Mouse (Mus musculus) brain, embryonic 18.5 days (tissue): Measurements from ENCODE around the gene Fam129a.
"Not testable (repeated sequence)": the region's sequence is repeated elsewhere in the genome, so short reads cannot be mapped to it uniquely, and the experiment has no call there.

ENCODE experiments used
- DNase-seq: peaks from one replicate; pipeline ENCODE4 v3.0.0-alpha.2; 2012; ENCODE audit warnings: low read depth, low spot score

Fam129a gene

DNA sequence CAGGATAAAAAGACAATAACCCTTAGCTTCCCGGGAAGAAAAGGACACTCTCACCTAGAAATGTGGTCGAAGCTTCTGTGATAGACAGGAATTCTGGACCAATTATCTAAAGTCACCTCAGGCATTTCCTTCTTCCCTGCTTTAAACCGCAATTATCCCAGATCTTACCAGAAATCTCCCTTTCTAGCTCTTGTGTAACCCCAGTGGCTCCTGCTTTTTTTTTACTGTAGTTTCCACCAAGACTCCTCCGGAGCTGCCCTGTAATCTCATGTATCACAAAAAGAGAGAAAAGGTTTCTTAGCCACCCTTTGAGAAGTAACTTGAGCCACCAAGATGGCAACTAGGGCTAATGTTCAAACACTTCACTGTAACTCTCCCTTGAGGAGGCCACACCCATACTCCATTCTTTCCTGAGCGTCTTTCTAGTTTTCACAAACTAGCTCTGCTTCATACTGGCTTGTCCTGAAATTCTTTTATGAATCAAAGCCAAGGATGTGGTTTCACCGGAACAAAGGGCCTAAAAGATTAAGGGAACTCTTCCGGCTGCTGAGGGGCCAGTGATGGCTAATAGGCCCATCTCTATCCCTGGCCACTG is 93.9 kb downstream of the Fam129a start:
- no peak for DNase-seq

DNA sequence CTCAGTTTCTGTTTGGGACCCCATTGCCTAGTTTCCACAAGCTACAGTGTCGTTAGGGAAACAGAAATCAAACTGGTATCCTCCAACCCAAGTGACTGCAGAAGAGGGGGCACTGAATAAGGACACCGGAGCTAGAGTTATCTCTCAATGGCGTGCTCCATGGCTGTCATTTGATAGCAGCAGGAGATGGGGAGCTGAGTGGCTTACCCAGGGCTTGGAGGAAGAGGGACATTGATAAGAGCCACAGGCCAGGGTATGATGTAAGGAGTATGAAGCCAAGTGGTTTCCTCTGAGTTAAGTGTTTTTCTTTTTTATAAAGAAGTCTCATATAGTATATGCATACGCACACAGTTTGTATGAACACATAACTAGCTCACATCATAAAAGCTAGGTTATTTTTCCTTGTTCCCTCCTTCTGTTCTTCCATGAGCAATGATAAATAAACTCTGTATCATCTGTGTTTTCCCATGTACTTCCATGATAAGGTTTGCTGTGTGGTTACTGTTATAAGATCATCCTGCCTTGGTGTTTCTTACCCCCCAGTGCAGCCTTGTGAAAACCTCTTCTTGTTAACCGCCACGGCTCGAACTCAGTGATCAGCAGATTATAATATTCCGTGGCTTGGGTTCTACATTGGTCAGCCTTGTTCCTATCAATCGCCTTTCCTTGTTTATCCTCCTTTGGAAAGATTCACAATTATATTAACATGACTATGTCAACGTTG is 96.5 kb downstream of the Fam129a start:
- DNase-seq: no peak

- DNase-seq: no peak
These were observed 99.1 kb downstream of the Fam129a start for GRCm38 (mm10) chr1:151670006-151670591.

- DNase-seq: no peak
These were observed 104.7 kb downstream of the Fam129a start for GRCm38 (mm10) chr1:151675684-151676083.

DNA sequence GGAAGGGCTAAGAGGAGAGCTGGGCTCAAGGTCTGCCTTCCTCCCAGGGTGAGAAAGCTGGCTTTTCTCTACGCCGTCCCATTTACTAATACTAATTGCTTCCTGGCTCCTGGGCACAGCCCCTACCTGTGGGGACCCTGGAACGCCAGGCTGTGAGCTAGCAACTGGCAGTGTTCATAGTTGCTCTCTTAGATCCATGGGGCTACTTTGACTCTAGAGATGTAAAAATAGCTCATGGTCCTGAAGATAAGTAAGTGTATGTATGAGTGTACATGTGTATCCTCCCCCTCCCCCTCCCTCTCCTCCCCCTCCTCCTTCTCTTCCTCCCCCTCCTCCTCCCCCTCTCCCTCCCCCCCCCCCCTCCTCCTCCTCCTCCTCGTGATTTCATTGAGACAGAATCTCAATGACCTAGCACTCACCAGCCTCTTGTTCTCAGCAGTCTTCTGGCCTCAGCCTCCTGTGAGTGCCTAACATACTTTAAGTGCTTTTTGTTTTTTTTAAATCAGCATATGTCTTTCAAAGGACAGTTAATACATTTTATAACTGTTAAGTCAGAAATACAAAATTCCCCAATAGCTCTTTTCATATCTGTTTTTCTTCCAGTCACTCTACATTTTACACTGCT is 106.3 kb downstream of the Fam129a start:
- no peak for DNase-seq

DNA sequence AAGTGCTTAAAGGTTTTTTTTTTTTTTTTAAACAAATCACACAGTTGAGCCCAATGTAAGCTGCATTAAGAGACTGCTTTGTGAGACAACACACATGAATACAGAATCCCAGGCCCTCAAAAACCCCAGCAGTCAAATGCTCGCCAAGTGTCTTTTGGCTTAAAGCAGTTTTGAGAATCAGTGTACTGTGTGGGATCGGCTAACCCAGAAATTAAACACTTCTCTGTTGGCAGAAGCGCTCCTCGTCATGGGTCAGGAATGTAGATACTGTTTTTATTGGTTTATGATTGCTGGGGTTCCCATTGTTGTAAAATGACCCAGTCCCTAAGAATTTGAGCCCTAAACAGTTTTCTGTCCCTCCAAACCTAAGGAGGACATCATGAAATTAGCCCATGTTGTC is 107.0 kb downstream of the Fam129a start:
- DNase-seq: no peak

DNA sequence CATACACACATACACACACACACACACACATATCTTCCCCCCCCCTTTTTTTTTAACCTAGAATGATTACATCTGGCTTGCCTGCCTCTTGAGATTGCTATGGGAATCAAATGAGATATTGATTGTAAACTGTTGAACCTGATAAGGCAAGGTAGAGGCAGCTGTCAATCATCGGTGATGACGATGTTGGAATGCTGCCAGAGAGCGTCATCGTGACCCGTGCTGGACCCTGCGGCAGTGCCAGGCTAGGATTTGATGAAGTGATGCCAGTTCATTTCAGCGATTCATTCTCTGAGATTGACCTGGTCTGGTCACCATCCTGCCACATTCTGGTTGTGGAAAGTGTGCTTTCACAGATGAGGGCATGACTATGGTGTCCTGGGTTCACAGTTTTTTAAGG is 108.2 kb downstream of the Fam129a start:
- no peak for DNase-seq

DNA sequence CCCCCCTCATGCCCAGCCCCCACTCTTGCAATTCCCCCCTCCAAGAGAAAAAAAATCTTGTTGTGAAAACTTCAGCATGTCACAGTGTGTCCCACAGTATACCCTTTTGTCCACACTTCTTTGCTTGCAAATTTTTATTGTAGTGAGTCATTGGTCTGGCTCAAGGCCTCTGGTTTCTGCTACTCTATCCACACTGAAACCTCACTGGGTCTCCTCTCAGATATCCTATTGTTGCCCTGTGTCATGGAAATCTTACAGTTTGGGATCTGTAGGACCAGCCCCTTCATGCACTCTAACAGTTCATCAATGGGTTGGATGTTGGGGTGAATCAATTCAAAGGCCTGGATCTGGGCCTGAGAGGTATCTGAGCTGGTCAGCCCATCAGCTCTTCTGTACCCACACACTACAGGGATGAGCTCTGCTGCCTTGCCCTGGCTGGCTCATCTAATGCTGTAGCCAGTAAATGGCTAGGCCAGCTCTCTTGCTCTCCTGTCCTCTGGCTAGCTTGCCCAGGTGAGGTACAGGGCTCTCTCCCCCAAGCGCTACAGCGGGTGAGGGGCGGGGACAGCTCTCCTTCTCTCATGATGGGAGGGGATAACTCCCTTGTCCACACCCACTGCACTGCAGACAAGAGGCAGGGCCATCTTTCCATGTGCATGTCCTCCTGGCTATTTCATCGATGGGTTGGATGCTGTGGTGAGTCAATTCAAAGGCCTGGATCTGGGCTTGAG is 109.1 kb downstream of the Fam129a start:
- DNase-seq: no peak

- DNase-seq: no peak
These were observed 110.0 kb downstream of the Fam129a start for GRCm38 (mm10) chr1:151680971-151681370.

GRCm38 (mm10) chr1:151682896-151683295 is 111.9 kb downstream of the Fam129a start:
- DNase-seq: no peak

DNA sequence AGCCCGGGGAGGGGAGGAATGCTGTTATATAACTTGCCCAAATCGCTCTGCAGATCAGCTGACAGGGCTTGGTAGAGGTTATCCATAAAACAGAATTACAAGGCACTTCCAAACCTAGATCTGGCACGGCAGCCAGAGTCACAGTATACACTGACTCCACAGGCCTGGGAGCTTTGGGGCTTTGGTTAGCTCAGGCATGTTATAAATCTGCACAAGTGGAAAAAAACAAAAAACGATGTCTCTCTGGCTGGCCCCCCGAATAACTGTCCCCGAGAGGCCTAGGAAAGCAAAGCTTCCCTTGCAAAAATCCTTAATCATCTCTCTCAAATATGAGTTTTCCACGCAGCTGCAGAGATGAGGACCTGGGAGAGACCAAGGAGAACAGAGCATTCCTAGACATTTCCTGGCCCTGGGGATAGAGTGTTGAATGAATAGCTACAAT is 113.5 kb downstream of the Fam129a start:
- no peak for DNase-seq

DNA sequence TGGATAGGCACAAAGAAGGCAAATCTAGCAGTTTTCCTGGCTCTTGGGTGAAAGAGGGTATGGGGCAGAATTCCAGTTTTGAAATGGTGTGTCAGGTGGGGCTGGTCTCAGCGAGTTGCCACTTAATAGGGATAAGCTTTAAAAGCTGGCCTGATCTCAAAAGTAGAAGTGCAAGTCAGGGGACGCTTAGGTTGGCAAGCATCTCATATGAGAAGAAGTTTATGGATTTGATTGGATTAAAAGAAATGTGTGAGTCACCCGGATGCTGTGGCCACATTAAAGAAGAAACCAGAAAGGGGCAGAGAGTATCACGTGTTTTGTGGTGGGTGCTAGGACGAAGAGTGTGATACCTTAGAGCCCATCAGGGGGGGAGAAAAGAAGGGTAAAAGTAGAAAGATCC is 114.0 kb downstream of the Fam129a start:
- DNase-seq: no peak

GRCm38 (mm10) chr1:151685666-151686309 is 114.8 kb downstream of the Fam129a start:
- no peak for DNase-seq

DNA sequence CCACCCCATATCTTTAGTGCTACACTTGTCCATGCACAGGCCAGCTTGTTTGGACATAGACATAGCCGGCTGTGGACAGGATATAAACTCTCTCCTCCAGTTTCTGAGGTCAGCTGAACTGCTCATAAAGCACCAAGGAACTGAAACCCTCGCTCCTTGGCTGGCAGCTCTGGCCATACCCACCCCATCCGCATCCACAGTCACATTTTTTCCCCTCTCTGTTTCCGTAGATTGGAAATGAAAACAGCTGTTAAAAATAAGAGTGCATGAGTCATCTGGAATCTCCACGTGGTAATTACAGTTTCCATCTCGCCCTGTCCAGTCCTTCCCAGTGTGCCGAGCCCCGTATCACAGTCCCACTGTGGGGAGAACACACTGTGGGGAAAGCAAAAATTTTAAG is 115.7 kb downstream of the Fam129a start:
- no peak for DNase-seq

DNA sequence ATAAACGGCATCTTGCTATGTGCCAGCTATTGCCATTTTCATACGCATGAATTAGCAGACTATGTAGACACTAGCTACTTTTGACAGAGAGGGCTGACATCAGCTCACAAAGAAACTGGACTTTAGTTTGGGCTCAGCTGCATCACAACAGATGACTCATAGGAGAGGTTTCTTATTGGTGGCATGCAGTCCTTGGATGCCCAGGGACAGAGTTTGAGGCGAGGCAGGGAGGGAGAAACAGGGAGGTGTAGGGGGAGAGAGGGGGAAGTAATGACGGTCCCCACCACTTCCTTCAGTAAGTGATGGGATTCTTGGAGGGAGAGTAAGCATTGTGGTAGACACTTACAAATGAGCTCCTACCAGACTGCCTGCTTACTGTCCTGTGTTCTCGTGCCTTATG is 118.0 kb downstream of the Fam129a start:
- DNase-seq: no peak

DNA sequence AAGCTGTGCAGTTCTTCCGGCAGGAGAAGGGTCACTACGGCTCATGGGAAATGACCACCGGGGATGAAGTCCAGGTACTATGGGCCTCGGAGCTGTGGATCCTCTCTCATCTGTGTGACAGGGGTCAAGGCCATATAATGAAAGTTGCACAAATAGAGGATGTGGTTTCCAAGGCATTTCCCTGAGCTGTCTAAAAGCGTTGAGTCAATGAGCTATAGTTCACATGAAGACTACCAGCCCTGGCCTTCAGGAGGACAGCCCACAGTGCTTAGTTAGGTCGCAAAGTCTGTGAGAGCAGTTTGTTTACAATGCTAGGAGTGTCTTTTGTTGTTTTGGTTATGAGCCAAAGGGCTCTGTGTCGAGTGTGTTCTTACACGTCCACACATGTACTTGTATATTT is 118.6 kb downstream of the Fam129a start:
- no peak for DNase-seq

DNA sequence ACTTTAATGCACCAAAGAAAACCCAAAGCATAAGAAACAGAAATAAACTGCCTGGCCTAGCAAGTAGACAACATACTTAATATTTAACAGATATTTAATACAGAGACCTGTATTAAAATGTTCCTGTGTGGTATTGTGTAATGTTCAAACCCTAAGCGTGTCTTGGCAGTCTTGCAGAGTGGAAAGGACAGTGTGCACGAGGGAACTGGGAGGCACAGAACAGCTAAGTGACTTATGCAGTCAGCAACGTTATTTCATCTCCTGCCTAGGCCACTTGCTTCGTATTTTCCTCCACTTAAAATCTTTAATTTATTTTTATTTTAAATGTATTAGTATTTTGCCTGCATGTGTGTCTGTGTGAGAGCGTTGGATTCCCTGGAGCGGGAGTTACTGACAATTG is 119.1 kb downstream of the Fam129a start:
- DNase-seq: no peak

DNA sequence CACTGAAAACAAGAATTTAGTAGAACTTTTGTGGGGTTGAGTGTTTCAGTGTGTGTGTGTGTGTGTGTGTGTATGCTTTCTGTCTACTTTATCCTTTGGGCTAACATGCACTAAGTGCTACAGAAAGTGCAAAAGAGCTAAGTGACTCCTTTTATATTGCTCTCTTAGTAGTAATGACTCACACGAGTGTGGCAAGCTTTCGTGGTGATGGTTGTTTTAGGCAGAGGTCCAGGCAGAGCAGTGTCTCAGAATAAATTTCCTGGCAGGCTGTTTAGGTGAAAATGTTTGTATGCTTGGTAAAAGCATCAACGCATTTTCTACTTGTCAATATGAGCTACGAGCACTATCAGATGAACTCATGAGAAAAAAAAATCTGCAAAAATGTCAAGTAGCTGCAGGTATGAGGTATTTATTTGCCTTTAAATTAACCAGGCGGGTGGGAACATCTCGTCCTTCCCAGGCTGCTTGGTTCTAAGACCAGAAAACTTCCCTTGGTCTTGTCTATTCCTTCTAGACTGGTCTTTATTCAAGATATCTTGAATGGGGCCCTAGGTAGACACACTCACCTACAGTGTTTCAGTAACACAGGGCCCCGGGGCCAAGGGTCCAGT is 119.7 kb downstream of the Fam129a start:
- no peak for DNase-seq

- not testable (repeated sequence) for DNase-seq
These were observed 121.9 kb downstream of the Fam129a start for GRCm38 (mm10) chr1:151692867-151693266.

DNA sequence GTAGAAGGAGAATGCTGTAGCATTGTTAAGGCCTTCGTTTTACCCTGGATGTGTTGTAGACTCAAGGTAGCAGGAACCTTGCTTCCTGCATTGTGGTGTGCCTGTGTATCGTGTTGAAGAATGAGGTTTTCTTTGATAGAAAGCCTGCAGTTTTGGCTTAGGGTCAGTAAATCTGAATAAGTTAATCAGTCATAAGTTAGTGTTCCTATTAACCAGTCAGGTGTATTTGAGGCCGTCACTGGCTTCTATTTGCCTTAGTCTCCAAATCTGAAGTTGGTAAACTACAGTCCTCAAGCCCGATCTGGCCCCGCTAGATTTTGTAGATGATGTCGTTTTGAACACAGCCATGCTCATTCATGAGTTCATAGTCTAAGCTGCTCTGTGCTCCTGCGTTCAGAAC is 125.8 kb downstream of the Fam129a start:
- no peak for DNase-seq
